Mouse (Mus musculus) ZHBTc4 (cell line): Measurements from ENCODE around the gene Sox5.

Experiments
- DNase-seq: peaks from one replicate; pipeline ENCODE4 v3.0.0-alpha.2; 2011; ENCODE audit warnings: low read depth, low spot score

Sox5 gene

DNA sequence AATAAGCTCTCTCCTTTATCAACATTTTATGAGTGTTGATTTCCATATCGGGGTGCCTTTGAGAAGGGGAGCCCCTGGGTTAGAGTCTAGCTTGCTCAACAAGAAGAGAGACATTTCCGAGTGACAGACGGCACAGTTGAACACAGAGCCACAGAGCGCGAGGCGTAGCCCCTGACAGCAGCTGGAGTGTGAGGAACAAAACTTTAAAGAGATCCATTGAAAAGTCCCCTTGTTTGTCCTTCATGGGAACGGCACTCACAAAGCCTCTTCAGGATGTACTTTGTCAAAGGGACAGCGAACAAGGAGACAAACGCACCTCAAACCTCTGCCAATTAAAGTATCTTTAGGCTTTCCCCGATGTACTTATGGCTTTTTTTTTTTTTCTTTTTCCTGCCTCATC is 674.9 kb downstream of the Sox5 start:
- DNase-seq = peak; percentile 38

- DNase-seq = no peak
Observed at GRCm38 (mm10) chr6:144105645-144106044, 676.1 kb downstream of the Sox5 start.

GRCm38 (mm10) chr6:144103612-144104011 is 678.2 kb downstream of the Sox5 start:
- no peak for DNase-seq

DNA sequence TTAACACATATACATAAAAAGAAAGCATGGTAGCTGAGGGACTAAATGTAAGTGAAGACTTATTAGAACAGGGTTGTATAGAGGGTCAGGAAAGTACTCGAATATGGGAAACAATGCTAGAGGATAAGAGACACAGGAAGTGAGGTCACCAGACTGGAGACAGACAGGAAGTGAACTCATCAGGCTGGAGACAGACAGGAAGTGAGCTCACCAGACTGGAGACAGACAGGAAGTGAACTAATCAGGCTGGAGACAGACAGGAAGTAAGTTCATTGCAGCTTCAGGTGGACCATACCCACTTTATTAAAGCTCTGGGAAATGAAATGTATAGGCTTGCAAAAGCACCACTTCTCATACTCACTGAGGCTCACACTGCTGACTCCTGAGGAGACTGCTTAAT is 680.9 kb downstream of the Sox5 start:
- DNase-seq = no peak

- no peak for DNase-seq
Observed at GRCm38 (mm10) chr6:144098119-144098518, 683.7 kb downstream of the Sox5 start.

- no peak for DNase-seq
Observed at GRCm38 (mm10) chr6:144088256-144088655, 693.5 kb downstream of the Sox5 start.

- no peak for DNase-seq
Observed at GRCm38 (mm10) chr6:144086096-144086810, 695.5 kb downstream of the Sox5 start.

DNA sequence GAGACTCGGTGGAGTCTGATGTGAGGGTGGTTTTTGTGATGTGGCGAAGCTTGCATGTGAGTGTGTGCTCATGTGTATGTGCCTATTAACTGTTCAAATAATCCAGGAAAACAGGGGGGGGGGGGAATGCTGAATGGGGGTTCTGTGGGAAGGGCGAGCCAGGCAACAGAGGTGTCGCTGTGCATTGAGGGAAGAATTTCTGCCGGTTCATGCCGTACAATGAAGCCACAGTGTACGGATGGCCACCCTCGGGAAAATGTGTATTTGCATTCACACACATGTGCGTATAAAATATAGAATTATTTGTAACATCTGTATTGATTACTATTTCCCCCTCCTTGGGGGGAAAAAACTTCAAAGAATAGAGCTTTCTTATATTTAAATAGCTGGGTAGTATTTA is 699.5 kb downstream of the Sox5 start:
- no peak for DNase-seq

DNA sequence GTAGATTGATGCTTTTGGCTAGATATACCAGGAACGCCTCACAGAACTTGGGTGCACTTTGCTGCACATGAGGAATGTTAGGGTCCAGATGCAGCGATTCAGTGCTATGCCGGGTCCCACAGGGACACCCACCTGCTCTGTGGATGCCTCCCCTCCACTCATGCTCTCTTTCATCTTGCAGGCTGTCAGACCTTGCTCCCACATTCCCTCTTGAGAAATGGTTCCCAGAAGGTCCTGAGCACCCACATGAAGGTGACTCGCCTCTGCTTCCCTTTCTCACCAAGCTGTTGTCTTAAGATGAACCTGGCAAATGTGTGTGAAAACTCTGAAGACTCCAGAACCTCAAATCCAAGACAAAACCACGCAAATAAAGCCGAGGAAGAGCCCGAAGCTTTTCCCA is 704.0 kb downstream of the Sox5 start:
- DNase-seq = no peak

DNA sequence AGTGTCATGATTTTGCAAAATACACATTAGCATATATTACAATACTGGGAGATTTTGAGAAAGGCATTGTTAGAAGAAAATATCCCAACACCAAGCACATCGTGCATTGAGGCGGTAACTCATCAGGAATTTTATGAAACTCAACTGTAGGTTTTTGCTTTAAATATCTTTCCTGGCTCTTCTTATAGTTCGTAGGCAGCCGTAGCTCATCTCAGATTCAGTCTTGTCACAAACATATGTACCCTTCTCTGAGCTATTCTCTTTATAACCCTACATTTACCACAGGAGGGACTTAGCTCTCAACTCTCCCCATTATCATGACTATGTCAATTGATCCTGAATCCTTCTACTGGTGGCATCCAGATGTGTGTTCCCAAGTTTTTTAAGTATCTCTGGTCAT is 705.4 kb downstream of the Sox5 start:
- no peak for DNase-seq

- DNase-seq = no peak
Observed at GRCm38 (mm10) chr6:144075327-144075941, 706.3 kb downstream of the Sox5 start.

GRCm38 (mm10) chr6:144074826-144075225 is 707.0 kb downstream of the Sox5 start:
- DNase-seq = no peak

GRCm38 (mm10) chr6:144070461-144070860 is 711.3 kb downstream of the Sox5 start:
- no peak for DNase-seq

DNA sequence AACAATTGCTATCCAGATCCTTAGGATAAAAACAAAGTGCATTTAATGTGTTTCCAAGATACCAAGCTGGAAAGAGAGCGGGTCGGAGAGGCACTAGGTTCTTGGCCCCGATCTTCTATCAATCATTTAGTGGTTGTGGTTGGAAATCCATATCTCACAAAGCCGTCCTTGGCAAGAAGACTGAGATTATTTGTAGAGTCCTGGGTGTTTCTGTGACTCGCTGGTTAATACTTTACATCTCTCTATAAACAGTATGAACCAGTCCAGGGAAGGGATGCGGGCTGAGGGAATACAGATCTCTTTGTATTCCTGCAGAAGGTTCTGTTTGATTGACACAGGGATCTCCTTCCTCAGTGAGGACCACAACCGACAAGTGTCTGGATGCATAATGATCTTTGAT is 714.3 kb downstream of the Sox5 start:
- no peak for DNase-seq

GRCm38 (mm10) chr6:144062428-144062827 is 719.3 kb downstream of the Sox5 start:
- DNase-seq = no peak

DNA sequence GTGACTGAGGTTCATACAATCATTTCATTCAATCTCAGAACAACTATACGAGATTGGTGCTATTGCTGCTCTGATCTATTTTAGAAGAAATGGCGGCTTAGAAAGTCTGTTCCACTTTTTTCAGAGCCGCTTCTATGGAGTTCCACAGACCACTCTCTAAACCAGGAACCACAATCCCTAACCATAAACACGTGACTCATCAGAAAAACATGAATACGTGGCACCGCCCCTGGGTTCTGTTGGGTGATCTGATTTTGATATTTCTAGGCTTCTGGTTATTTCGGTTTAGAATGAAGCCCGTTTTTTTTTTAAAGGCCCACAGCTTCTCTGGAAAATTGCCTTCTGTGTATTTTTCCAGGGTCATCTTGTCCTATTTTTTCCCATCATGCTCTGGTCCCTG is 720.0 kb downstream of the Sox5 start:
- DNase-seq = no peak

GRCm38 (mm10) chr6:144057098-144057632 is 724.6 kb downstream of the Sox5 start:
- DNase-seq = no peak

DNA sequence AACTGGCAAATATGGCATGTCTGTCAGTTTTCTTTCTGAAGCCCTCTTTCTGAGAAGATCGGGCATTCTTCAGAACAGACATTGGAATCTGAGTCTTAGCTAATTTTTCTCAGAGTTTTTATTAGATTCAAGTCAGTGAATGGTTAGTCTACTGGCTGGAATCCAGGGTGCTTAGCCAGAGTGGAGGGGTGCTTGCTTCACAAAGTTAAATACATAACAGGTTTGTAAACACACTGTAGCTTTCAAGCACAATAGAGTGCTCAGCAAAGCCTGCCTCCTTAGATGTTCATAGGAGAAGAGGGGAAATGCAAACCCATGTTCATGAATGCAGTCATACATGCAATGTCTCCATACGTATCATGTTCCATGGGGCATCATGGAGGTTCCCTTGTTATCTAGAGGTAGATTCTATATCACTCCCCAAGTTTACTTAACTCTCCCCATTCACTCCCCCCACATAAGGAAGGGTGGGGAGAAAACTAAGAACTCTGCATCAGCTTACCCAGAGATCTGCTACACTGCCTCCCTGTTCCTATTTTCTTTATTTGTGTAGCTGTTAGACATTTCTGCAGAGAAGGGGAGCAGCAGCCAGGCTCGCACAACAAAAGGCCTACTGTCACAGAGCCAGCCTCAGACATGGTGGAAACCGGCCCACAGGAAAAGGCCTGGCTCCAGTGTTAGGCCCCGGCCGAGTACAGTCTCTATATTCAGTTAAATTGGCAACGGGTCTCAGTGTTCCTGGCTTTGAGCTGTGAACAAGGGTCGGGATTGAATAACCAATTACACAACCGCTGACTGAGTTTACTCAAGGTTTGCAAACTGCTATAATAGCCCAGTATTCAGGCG is 725.3 kb downstream of the Sox5 start:
- no peak for DNase-seq

- DNase-seq = no peak
Observed at GRCm38 (mm10) chr6:144052487-144052886, 729.3 kb downstream of the Sox5 start.

DNA sequence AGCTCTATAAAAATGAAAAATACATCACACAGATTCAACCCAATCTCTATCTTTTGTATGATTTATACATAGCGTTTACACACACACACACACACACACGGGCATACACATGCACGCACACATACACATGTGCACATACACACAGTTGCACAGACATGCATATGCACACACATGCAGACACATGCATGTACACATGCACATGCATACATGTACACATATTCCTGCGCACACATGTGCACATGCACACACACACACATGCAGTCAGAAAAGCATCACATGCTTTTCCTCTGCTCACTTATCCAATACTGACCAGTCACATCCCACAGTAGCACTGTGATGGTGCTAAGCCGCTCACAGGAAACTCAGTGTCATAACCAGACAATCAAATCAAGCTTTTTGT is 730.5 kb downstream of the Sox5 start:
- DNase-seq = no peak

DNA sequence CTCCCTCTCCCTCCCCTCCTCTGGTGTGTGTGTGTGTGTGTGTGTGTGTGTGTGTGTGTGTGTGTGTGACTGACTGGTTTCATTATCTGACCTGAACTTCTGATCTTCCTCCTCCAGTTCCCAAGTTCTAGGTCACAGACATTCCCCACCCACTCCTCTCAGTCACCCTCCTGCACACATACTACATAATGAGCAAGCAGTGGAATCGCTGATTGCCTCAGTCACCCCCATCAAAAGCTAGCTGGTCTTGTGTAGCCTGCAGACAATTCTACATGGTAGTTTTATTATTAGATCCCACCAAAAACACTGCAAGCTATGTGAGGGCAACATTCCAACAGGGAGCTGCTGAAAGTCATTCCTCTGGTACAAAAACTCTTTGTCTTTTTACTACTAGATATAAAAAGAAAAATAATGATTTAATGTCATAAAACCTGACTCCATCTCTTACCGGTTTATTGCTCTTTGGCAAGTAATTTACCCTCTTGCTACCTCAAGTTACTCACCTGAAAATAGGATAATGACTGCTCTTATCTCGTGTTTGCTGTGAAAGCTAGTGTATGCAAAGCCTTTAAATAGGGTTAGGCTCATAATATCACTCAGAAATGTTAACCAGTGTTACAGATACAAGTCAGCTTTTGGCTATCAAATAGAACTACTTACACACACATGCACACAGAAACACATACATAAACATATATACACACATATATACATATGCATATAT is 733.4 kb downstream of the Sox5 start:
- DNase-seq = no peak

GRCm38 (mm10) chr6:144045503-144045902 is 736.3 kb downstream of the Sox5 start:
- DNase-seq = no peak
